Mouse (Mus musculus) 3134 (cell line): ENCODE results near the gene Slc25a38.
"Not testable (repeated sequence)": the region's sequence is repeated elsewhere in the genome, so short reads cannot be mapped to it uniquely, and the experiment has no call there.

ENCODE experiments used
- DNase-seq: peaks from one replicate; pipeline ENCODE4 v3.0.0-alpha.2; 2011; ENCODE audit warnings: low spot score; ENCODE audit not compliant: insufficient read length; ENCODE audit errors: extremely low read depth

The Slc25a38 gene

DNA sequence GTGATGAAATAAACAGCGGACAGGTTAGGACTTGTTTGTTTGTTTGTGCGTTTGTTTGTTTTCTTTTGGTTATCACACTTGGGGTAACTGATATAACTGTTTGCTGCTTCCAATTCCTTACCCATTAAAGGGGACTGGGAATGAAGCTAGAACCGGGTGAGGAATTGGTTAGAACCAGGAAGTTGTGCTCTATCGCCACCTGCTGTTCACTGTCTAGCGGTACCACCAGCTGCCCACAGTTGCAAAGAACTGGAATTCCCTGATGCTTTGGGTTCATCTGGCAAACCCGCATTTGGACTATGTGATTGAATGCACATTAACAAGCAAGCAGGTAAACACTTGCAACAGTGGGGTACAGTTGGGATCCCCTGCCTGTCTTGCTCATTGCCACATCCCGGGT lies 11.5 kb upstream of the Slc25a38 start:
- no peak for DNase-seq

DNA sequence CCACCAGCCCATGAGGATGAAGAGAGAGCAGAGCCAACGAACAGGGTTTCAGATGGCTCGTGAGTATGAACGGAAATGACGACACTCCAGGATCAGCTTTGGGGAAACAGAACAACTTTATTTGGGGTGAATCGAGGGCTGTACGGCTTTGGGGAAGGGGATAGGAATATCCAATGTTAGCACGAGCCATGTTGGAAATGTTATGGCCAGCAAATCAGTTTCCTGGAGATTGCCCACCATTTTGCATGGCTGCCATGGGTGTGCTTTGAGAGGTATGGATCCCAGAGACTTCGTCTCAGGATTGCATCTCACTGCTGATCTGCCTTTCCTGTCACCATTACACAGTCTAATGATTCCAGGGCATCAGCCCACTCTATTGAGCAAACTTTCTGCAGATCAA lies 10.9 kb upstream of the Slc25a38 start:
- DNase-seq, result no peak

DNA sequence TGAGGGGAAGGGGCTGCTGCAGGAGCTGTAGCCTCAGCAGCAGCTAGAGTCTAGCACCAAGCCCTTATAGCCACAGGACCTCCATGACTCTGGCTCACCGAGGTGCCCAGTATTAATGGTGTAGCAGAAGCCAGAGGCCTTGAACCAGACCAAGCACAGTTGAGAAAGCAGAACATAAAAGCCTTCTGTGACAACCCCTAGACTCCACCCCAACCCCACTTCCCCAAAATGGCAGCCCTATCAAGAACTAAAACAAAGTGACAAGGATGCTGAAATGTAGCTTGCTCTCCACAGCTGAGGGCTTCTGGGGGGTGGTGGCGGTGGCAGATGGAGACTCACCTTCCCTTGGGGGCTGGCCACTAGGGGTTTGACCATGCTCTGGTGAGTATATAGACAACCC lies 9.0 kb upstream of the Slc25a38 start:
- DNase-seq, result no peak

DNA sequence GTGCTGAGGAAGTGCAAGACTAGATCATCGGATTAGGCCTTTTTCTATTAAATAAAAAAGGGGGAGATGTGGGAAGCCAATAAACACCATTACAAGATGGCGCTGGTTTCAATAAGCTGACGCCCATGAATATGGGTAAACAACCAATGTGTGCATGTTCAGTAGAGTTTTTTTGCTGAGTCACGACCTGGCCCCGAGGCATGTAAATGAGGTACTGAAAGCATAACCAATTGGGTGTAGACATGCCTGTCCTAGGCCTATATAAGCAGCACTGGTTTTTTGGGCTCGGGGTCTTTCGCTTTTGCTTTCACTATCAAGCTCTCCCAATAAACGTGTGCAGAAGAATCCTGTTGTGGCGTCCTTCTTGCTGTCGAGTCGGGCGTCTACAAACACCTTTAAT lies 1.2 kb upstream of the Slc25a38 start:
- DNase-seq, result not testable (repeated sequence)

DNA sequence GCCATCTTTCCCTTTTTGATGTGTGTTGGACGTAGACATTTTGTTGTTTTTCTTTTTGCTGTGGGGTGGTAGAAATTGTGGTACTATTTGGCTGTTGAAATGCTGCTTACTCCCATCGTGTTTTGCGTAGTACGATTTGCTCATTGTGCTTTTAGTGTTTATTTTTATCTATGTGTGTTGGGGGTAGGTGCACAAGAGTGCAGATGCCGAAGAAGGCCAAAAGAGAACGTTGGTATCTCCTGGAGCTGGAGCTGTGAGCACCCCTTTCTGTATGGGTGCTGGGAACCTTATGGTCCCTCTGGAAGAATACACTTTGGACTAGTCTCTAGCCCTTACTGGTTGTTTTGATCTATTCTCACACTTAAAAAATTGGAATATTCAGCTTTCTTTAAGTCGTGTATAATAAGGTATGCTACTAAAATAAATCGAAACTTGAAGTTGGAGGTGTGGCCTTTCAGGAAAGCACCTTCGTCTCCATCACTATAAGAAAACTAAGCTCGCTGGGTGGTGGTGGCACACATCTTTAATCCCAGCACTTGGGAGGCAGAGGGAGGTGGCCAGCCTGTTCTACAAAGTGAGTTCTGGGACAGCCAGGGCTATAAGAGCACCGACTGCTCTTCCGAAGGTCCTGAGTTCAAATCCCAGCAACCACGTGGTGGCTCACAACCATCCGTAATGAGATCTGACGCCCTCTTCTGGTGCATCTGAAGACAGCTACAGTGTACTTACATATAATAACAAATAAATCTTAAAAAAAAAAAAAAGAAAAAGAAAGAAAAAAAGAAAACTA lies 1.2 kb downstream of the Slc25a38 start:
- DNase-seq, result no peak

DNA sequence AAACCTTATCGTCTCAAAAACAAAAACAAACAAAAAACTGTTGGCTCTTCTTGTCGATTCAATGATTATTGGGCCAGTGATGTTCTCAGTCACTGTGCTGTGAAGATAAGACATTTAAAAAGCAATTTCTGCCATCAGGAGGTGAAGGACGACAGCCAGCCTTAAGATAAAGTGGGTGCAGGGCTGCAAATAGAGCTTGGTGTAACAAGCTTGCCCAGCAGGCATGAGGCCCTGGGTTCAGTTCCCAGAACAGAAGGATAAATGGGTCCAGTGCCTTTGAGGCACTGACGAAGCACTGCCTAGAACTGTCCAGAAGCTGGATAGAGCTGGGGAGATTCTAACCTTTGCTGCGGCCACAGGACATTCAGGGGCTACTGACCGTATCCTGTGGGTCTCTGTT lies 2.3 kb downstream of the Slc25a38 start:
- DNase-seq, result no peak

DNA sequence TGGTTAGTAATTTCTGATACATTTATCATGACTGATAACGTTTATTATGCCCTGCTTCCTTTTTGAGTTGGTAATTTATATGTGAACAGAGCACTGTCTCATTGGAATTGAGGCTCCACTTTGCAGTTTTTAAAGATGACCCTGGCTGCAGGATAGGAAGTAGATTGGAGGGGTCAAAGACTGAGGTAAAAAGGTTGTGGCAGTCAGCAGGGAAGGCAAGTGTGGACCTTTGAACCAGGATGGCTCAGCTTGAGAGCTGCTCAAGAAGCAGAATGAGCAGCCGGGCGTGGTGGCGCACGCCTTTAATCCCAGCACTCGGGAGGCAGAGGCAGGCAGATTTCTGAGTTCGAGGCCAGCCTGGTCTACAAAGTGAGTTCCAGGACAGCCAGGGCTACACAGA lies 3.3 kb downstream of the Slc25a38 start:
- no peak for DNase-seq

DNA sequence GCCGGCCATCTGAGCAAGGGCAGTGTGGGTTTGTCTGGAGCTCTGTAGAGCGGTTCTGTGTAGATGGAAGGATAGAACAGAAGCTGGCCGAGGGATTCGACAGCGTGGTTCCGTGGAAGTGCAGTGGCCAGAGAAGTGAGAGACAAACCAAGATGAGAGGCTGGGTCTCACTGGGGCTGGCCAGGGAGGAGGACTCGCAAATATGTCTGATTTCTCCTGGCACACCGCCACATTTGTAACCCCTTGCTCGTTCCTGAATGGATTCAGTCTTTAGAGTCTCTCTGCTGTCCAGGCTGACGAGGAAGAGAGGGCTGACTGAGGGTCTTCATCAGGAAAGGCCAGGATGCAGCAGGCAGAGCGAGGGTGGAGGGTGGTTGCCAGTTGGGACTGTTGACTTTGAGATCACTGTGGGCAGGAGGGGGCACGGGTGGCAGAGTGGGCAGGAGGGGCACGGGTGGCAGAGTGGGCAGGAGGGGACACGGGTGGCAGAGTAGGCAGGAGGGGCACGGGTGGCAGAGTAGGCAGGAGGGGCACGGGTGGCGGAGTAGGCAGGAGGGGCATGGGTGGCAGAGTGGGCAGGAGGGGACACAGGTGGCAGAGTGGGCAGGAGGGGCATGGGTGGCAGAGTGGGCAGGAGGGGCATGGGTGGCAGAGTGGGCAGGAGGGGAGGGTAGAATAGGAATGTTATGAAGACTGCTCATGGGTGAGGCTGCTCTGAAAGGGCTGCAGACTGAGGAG lies 4.0 kb downstream of the Slc25a38 start:
- no peak for DNase-seq

DNA sequence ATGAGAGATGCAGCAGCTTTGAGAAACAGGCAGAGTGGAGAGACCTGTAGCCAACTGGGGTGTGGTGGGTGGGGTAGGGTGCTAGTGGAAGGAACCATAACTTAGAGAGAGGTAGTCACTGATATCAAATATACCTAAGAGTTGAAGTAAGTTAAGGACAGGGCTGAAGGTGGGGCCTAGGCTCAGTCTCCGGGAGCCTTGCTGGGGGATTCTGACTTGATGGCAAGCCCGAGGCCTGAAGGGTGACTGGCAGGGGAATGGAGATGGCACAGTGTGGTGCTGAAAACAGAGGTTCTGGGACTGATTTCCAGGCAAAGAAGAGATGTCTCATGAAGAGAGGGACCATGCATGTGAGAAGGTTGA lies 4.6 kb downstream of the Slc25a38 start:
- DNase-seq, result no peak

DNA sequence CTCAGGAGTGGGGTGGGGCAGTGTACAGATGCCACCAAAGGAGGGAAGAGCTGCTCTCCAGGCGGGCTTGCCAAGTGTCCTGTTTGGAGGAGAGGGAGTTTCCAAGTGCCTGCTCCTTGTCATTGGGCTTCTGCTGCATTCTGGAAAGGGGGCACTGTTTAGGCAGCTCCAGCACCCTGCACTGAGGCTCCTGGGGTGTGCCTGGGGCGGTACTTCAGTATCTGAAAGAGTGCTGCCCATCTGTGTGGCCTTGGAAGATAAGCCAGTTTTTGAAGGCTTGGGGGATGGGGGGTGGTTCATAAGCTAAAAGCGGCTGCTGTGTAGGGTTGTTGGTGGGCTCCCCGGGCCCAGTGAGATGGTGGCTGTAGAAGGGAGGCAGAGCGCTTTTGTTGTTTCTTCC lies 5.4 kb downstream of the Slc25a38 start:
- no peak for DNase-seq

DNA sequence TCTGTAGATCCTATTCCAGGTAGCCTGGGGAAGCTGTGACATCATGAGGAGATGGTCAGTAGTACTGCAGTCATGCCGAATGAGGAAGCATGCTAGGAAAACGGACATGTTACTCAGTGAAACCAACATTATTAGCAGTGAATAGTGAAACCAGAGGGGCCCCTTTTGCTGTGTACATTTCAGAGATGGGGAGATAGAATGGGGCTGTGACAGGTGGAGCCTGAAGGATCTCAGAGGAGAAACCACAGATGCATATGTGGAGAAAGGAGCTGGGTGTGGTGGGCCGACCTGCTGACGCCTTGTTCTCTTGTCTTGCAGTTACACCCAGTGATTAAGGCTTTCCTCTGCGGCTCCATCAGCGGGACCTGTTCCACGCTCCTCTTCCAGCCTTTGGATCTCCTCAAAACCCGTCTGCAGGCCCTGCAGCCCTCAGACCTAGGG lies 6.0 kb downstream of the Slc25a38 start:
- DNase-seq, result no peak

DNA sequence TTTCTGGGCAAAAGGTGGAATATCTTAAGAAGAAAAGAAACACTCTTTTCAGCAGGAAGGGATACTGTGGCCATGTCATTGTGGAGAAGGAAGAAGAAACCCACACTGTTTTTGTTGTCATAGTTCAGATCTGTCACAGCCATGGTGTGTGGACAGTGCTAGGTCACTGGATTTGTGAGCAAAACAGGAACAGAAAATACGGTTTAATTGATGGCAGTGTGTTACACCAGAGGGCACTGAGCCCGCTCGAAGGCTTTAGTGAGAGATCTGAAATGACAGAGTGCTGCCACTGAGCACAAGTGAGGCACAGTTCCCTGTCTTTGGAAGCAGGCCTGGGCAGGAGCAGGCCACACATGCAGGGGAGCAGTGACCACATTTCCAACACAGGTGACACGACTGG lies 8.0 kb downstream of the Slc25a38 start:
- DNase-seq, result no peak

DNA sequence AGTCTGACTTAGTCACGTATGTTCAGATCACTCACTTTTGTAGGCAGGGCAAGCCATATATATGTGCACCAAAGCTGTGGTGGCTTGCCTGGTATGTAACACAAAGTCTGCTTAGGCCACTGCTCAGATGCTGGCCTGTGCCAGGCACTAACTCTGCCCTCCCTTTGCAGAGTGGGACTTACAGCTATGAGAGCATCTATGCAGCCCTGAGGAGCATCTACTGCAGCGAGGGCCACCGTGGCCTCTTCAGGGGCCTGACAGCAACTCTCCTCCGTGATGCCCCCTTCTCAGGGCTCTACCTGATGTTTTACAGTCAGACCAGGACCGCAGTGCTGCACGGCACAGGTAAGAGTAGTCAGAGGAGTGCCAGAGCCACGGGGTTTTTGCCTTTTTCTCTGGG lies 10.3 kb downstream of the Slc25a38 start:
- DNase-seq, result no peak

DNA sequence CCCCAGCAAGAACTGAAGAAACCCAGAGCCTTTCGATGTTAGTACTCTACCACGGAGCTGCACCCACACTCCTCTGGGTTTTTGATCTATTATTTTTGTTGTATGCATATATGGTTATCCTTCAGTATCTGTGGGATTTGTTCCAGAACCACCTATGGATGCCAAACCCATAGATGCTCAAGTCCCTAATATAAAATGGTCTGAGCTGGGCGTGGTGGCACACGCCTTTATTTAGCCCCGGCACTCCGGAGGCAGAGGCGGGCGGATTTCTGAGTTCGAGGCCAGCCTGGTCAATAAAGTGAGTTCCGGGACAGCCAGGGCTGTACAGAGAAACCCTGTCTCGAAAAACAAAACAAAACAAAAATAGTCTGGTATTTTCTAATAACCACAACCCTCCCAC lies 16.7 kb downstream of the Slc25a38 start:
- peak; percentile 28 for DNase-seq

DNA sequence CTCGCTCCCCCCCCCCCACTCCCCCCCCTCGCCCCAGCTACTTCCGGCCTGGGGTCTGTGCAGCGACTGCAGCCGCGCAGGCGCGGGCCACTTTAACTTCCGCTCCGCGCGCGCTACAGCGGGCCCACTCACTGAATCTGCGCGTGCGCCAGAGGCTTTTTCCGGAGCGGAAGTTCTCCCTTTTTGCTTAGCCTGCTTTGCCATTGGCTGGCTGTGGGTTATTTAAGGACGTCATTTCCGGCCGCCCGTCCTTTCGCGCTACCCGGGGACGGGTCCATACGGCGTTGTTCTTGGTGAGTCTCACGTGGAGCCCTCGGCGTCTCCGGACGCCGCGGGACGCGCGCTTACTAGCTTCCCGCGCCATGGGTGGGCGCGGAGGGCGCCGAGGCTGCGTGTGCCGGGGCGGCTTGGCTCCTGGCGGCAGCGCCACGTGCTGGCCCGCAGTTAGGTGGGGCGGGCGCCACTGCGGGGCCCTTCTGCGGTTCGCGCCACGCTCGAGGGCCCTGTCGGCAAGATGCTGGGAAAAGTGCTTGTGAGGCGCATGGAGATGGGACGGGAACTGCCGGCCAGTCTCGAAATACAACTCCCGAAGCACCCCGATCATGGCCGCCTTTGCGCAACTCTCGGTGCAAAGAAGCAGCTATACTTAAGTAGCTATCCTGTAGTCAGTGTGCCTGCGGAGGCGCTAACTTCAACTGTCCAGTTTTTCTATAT lies 17.5 kb downstream of the Slc25a38 start, which contains the start of gene Rpsa:
Gene Rpsa, plus strand, starts transcription at position 152 of the 714 bp plus-strand sequence.
- DNase-seq, result peak; percentile 99

DNA sequence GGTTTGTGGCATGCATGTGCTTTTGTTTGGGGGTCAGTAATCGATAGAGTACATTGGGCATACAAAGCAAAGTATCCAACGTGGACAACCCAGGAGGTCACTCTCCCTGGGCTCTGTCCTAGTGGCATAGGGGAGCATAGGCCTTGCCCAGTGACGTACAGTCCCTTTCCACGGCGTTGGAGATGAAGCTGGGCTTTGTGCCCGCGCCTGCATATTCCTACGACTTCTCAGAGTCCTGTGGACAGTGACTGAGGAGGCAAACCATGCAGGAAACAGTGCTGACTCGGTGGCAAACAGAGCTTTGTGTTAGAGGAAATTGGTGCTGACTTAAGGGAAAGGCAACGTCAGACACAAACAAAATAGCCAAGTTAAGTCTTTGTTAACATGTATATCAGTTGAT lies 19.1 kb downstream of the Slc25a38 start:
- DNase-seq, result peak; percentile 25

DNA sequence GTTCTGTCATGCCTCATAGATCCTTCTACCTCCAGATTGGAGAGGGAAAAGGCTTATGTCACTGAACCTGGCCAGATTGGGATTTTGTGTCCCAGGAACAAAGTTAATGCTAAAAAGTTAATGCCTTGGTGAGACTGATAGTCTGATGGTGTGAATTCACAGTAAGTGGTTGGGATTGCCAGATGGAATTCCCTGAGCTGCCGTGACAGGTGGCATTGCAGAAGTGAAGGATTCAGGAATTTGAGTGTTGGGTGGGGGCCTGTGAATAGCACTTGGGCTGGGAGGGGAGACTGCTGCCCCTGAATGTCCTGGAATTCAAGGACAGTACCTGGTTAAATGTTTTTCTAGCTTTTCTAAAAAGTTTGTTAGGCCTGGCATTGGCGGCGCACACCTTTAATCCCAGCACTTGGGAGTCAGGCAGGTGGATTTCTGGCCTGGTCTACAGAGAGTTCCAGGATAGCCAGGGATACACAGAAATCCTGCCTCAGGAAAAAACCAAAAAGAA lies 21.7 kb downstream of the Slc25a38 start:
- no peak for DNase-seq

DNA sequence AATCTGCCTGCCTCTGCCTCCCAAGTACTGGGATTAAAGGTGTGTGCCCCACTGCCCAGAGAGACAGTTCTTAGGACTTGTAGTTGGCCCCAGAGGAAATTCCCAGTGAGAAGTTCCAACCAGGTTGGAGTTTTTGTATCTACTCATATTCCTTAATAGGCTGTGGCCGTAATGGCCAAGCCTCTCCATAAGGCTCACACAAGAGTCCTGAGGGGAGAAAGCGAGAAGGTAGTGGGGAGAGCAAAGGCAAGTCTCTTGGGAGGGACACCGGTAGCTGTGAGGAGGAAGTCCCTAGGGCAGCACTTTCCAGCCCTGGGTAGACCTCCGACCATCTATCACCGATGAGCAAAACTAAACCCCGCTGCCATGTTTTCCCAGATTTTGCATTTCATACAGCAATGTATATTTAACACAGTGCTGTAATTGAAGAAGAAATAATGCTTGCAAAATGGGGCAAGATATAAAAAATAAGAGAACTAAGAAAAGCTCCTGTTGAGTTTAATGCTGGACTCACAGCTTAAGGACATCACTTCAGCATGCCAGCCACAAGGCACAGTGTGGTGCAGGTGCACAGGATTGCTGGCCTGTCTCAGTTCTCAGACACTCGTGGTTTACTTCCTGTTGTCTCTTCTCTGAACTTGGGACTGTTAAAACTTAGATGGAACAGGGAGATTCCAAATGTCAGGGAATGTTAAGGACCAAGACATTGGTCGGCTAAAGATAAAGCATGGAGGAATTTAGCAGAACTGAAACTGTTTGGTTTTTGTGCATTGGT lies 23.0 kb downstream of the Slc25a38 start:
- DNase-seq, result no peak

DNA sequence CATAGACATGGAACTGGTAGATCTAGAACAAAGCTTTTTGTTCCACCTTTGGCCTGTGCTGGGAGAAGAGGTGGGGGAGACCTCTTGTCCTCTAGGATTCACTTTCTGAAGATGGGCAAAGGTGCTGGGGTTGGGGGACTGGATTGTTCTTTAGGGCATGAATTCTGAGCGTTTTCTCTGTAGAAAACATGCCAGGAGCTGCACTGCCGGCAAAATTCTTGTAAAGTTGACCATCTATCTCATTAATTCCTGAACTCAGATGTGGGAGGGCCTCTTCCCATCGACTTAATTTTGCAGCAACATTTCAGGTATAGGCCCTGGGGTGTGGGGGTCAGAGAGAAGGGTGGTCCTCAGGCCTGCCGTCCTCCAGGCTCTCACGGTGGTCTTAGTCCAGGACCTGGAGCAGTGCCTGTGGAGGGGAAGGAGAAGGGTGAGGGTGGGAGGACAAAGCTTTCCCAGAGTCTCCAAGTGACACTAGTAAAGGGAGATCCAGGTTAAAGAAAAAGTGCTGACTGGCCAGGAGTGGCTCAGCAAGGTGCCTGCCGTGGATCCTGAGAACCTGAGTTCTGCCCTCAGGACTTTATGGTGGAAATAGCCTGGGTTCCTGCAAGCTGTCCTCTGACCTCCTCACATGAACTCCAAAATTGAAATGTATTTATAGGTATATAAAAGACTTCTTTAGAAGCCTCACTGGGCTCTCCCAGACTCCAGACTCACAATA lies 23.7 kb downstream of the Slc25a38 start:
- DNase-seq, result peak; percentile 40
